Mouse (Mus musculus): Measurements from ENCODE around the gene Klf9. TPM values are rescaled to one million over a fixed set of nuclear protein-coding genes. Genes with fewer than 3 reads are reported as not detected.

Klf9 gene
- polyA plus RNA-seq, 1 experiment from 2014 or later, result 2.6 TPM

DNA sequence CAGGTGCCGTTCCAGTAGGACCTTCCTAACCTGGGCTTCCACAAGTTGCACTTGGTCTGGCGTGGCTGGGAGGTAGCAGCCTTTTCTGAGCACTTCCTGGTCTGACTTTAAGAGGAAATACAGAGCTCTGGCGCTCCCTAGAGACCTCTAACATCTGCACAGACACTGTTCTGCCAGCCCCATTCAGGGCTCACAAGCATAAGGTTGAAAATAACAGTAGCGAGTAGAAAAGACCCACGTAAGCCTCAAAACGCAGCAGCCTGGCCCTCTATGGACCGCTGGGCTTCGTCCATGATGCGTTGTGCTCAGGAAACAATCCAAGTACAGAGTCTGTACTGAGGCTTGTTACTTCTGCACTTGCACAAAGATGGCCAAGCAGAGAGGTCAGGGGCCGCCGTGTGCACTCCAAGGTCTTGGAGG, 10.6 kb downstream of the Klf9 start:
- H3K4me3 ChIP-seq, result no peak overlapping the region
- H3K9me3 ChIP-seq, result no peaks in the 10 kb centered on the region
- 0 out of 2 replicates have a peak, but pooled peaks cover 2% of the 10 kb centered on the region for H3K27me3 ChIP-seq
- 0 out of 2 replicates have a peak overlapping the region, but pooled peaks have one; percentile 5 for H3K4me2 ChIP-seq (replicated peaks)
- no peak for ATAC-seq (ENCODE audit: insufficient number of reproducible peaks, insufficient read depth, low FRiP score, low TSS enrichment)
- no peak overlapping the region for H3K9ac ChIP-seq
- no peaks in the 10 kb centered on the region for H3K36me3 ChIP-seq
- H3K27ac ChIP-seq, result no peak overlapping the region
- H3K4me1 ChIP-seq, result 0 out of 2 replicates have a peak, but pooled peaks cover 5% of the 10 kb centered on the region
- 23% methylated on average over 11 of the region's 11 CpGs for WGBS

DNA sequence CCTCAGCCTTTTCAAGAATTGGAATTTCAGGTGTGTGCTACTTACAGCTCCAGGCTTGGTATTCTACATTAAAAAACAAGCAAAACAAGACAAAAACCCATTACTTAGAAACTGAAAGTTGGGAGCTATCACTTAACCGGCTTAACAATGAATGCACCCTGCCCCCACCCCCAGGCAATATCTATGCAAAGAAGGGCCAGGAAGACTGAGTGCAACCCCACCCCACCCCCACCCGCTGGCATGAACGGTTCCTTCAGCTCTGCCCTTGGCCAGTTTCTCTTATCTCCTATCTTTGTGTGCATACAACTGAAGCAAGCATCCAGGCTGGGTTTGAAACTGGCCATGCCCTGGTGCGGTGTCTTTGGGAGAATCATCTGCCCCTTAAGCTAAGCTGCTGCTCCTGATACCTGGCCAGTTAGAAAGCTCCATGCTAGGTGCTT, 11.2 kb downstream of the Klf9 start:
- no peak overlapping the region for H3K4me3 ChIP-seq
- no peaks in the 10 kb centered on the region for H3K36me3 ChIP-seq
- 0 out of 2 replicates have a peak, but pooled peaks cover 5% of the 10 kb centered on the region for H3K4me1 ChIP-seq
- WGBS, result 22% methylated on average over 4 of the region's 4 CpGs
- H3K27ac ChIP-seq, result no peak overlapping the region
- ATAC-seq (ENCODE audit: insufficient number of reproducible peaks, insufficient read depth, low FRiP score, low TSS enrichment), result no peak
- H3K9ac ChIP-seq, result no peak overlapping the region
- H3K4me2 ChIP-seq (replicated peaks), result no peak overlapping the region
- no peaks in the 10 kb centered on the region for H3K9me3 ChIP-seq
- H3K27me3 ChIP-seq, result 0 out of 2 replicates have a peak, but pooled peaks cover 2% of the 10 kb centered on the region

DNA sequence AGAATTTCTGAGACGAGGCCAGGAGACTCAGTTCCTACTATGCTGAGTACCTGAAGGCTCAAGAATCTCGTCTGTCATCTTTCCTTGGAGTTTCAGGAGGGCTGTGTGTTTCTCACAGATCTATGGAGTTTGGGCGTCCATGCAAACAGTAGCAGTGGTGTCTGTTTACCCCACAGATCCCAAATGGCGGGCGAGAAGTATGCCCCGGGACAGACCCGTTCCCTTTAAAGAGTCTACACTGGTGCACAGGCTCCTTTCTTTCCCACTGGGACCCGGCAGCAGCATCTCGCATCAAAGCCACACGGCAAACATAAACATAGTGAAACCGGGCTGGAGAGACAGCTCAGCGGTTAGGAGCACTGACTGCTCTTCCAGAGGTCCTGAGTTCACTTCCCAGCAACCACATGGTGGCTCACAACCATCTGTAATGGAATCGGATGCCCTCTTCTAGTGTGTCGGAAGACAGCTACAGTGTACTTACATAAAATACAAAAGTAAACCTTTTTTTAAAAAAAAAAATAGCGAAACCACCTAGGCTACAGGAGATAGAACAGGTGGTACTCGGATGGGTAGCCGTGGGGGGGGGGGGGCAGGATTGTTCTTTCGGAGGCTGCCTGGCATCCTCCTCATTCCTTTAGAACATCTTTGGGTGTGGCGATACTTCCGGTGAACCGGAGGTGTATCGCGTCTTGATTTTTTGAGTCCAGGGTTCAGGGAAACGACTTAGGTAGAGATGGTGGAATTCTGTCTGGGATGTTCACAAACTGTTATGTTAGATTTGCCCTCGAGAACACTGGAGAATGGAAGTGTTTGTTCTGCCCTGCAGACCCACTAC, 12.0 kb downstream of the Klf9 start:
- H3K27me3 ChIP-seq, result 0 out of 2 replicates have a peak, but pooled peaks cover 2% of the 10 kb centered on the region
- no peak overlapping the region for H3K27ac ChIP-seq
- H3K9me3 ChIP-seq, result no peaks in the 10 kb centered on the region
- WGBS, result 60% methylated on average over 25 of the region's 25 CpGs
- H3K4me3 ChIP-seq, result no peak overlapping the region
- H3K36me3 ChIP-seq, result no peaks in the 10 kb centered on the region
- 0 out of 2 replicates have a peak, but pooled peaks cover 5% of the 10 kb centered on the region for H3K4me1 ChIP-seq
- no peak for ATAC-seq (ENCODE audit: insufficient number of reproducible peaks, insufficient read depth, low FRiP score, low TSS enrichment)
- no peak overlapping the region for H3K9ac ChIP-seq
- no peak overlapping the region for H3K4me2 ChIP-seq (replicated peaks)

DNA sequence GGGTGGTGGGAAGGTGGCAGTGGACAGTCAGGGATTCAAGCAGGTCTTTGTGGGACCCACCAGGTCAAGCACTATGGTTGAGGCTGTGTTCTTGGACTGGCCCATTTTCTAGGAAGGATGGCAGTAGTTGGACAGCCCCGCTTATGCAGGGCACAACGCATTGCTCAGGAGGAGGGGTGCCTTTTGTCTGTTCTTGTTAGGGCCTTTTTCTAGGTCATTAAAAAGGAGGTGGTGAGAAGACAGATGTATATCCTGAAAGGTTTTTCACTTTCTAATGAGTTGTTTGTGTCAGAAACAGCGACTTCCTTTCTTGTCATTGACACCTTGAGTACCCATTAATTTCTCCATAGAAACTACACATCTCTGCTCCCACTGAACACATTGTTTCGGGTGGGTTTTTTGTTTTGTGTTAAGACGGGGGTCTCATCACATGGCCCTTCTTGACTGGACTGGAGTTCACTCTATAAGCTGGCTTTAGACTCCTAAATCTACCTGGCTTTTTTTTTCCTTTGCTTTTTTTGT, 12.6 kb downstream of the Klf9 start:
- H3K9me3 ChIP-seq, result no peaks in the 10 kb centered on the region
- no peak overlapping the region for H3K9ac ChIP-seq
- no peak overlapping the region for H3K27ac ChIP-seq
- 0 out of 2 replicates have a peak, but pooled peaks cover 2% of the 10 kb centered on the region for H3K27me3 ChIP-seq
- H3K36me3 ChIP-seq, result no peaks in the 10 kb centered on the region
- WGBS, result 90% methylated on average over 5 of the region's 5 CpGs
- no peak overlapping the region for H3K4me3 ChIP-seq
- no peak for ATAC-seq (ENCODE audit: insufficient number of reproducible peaks, insufficient read depth, low FRiP score, low TSS enrichment)
- 0 out of 2 replicates have a peak, but pooled peaks cover 5% of the 10 kb centered on the region for H3K4me1 ChIP-seq
- H3K4me2 ChIP-seq (replicated peaks), result no peak overlapping the region

DNA sequence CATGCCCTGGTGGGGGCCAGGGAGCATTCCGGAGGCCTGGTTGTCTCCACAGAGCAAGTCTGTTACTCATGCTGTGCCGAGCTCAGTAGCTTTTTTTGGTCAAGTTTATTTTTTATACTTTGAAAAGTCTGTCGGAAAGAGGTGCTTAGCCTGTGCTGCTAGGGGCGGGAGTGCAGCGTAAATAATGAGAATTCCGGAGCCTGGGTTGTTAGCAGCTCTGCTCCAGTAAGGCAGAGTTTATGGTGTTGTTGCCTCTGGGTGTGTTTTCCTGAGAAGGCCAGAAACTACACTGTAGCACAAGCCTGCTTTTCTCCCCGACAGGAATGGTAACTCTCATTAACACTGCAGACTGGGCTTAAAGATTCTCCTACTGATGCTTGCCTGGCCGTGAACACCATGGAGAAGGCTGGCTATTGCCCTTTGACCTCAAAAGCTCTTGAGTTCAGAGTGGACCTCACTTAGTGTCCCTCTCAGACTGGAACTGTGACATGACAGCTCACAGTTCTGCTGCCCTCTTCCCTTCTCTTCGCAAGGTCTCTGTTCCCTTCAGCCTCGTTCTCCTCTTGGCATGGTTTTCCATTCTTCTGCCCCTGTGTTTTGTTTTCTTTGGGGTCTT, 18.9 kb downstream of the Klf9 start:
- Histone ChIP-seq H3K36me3 (no peaks in the 10 kb centered on the region), H3K9me3 (no peaks in the 10 kb centered on the region), H3K4me2 (replicated peaks) (no peak overlapping the region), H3K4me3 (no peak overlapping the region), H3K4me1 (0 out of 2 replicates have a peak, but pooled peaks cover 8% of the 10 kb centered on the region), H3K9ac (no peak overlapping the region), H3K27ac (no peak overlapping the region), H3K27me3 (no peaks in the 10 kb centered on the region)
- no peak for ATAC-seq (ENCODE audit: insufficient number of reproducible peaks, insufficient read depth, low FRiP score, low TSS enrichment)
- 61% methylated on average over 10 of the region's 10 CpGs for WGBS

DNA sequence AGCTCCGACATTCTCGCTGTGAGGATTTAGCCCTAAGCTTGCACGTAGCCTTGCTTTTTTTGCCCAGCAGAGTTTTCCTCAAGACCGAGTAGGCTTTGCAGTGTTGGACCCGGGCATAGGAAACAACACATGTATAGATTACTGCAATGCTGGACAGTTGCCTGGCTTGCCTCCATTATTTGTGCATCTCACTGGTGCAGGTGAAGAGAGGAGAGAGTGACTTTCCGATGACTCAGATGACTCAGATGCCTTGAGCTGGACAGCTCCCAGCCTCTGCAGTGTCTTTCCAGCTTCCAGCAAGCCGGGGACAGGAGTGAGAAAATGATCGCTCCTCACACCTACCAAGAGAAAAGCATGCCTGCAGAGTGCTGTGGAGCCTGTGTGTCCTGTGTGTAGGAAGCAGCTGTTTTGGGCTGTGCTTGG, 21.4 kb downstream of the Klf9 start:
- WGBS, result 20% methylated on average over 8 of the region's 8 CpGs
- Histone ChIP-seq H3K4me3 (no peak overlapping the region), H3K4me2 (replicated peaks) (no peak overlapping the region), H3K36me3 (no peaks in the 10 kb centered on the region), H3K27me3 (no peaks in the 10 kb centered on the region), H3K4me1 (0 out of 2 replicates have a peak, but pooled peaks cover 8% of the 10 kb centered on the region), H3K9me3 (no peaks in the 10 kb centered on the region), H3K27ac (no peak overlapping the region), H3K9ac (no peak overlapping the region)
- ATAC-seq (ENCODE audit: insufficient number of reproducible peaks, insufficient read depth, low FRiP score, low TSS enrichment), result no peak; the same call in 1 of the 2 replicates

DNA sequence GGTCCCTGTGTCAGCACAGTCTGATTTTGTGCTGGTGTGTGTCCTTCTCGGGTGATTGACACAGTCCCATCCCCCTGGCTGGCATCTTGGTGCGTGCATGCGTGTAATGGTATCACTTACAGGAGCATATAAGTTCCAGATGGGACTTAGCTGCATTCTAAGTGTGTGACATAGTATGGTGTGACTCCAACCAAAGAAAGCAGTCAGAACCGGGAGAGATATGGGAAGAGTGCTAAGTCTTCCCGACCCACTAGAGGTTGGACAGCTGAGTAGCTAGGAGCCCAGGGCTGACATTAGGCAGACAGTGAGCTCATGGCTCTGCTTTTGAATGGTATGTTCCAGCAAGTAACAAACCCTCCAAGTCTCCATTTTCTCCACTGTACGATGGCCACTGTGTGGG, 21.9 kb downstream of the Klf9 start:
- H3K9ac ChIP-seq, result no peak overlapping the region
- no peak overlapping the region for H3K4me3 ChIP-seq
- H3K9me3 ChIP-seq, result no peaks in the 10 kb centered on the region
- H3K4me1 ChIP-seq, result 0 out of 2 replicates have a peak, but pooled peaks cover 8% of the 10 kb centered on the region
- no peaks in the 10 kb centered on the region for H3K36me3 ChIP-seq
- H3K4me2 ChIP-seq (replicated peaks), result no peak overlapping the region
- no peak overlapping the region for H3K27ac ChIP-seq
- peak; percentile 72; the same call in 1 of the 2 replicates for ATAC-seq (ENCODE audit: insufficient number of reproducible peaks, insufficient read depth, low FRiP score, low TSS enrichment)
- H3K27me3 ChIP-seq, result no peaks in the 10 kb centered on the region
- WGBS, result 46% methylated on average over 6 of the region's 6 CpGs

DNA sequence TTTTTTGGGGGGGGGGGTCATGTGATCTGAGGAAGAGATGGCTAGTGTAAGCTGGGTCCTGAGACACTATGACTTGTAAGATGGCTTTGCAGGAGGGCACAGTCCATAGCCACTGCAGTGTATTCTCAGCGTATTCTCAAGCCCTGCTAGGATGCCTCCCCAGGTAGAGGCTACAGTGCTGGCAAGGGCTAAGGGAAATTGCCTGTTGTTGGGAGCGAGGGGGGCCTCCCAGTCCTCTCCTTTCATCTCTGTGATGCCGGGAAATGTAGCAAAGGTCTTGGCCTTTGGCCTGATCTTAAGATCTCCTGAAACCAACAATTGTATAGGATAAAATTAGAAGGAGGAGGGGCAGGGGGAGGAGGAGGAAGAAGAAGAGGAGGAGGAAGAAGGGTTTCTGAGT, 22.3 kb downstream of the Klf9 start:
- no peaks in the 10 kb centered on the region for H3K27me3 ChIP-seq
- ATAC-seq (ENCODE audit: insufficient number of reproducible peaks, insufficient read depth, low FRiP score, low TSS enrichment), result no peak
- H3K4me3 ChIP-seq, result no peak overlapping the region
- no peak overlapping the region for H3K9ac ChIP-seq
- H3K4me1 ChIP-seq, result 0 out of 2 replicates have a peak, but pooled peaks cover 8% of the 10 kb centered on the region
- 43% methylated on average over 3 of the region's 3 CpGs for WGBS
- no peaks in the 10 kb centered on the region for H3K9me3 ChIP-seq
- no peak overlapping the region for H3K27ac ChIP-seq
- no peak overlapping the region for H3K4me2 ChIP-seq (replicated peaks)
- no peaks in the 10 kb centered on the region for H3K36me3 ChIP-seq

DNA sequence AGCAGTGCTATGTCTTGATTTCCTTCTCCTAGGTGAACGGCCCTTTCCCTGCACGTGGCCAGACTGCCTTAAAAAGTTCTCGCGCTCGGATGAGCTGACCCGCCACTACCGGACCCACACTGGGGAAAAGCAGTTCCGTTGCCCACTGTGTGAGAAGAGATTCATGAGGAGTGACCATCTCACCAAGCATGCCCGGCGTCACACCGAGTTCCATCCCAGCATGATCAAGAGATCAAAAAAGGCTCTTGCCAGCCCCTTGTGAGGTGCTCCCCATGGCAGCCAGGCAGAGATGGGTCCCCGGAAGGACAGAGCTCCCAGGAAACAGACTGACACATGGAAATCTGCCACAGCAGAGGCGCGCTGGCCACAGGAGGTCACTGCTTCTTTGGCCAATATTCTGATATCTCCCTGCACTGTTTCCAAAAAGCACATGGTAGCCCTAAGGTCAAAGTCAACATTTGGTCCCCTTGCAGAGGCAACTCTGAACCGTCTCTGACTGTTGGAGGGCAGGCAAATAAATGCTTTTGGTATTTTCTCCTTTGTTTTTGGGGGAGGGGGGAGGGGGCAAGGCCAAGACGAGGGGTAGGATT, 23.7 kb downstream of the Klf9 start:
- no peak for ATAC-seq (ENCODE audit: insufficient number of reproducible peaks, insufficient read depth, low FRiP score, low TSS enrichment)
- 88% methylated on average over 16 of the region's 16 CpGs for WGBS
- Histone ChIP-seq H3K9ac (no peak overlapping the region), H3K4me1 (0 out of 2 replicates have a peak, but pooled peaks cover 8% of the 10 kb centered on the region), H3K9me3 (no peaks in the 10 kb centered on the region), H3K27me3 (no peaks in the 10 kb centered on the region), H3K4me2 (replicated peaks) (no peak overlapping the region), H3K27ac (no peak overlapping the region), H3K4me3 (no peak overlapping the region), H3K36me3 (no peaks in the 10 kb centered on the region)

DNA sequence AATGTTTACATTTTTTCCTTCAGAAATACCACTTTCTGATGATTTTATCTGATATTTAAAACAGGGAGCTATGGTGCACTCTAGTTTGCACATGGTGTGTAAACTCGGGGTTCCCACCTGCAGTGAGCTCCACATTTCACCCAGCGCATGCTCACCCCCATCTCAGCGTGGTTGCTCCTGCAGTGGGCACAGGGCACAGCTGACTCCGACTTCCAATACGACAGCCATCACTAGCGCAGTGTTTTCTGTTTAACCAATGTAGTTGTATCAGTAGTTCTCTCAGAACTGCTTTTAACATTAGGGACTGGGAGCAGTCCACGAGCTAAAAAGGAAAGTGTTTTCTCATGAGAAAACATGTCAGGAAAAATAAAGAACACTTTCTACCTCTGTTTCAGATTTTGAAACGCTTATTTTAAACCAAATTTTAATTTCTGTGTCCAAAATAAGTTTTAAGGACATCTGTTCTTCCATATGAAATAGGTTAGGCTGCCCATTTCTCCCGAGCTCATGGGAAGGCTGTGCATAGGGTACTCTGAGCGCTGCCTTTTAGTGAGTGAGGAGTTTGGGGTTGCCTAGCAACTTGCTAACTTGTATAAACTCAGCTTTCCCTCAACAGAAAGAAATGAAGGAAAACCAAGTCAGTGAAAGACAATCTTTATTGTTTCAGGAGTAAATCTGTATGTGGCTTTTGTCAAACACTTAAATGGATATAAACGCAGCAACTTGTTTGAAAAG, 25.7 kb downstream of the Klf9 start:
- H3K4me1 ChIP-seq, result 0 out of 2 replicates have a peak, but pooled peaks cover 8% of the 10 kb centered on the region
- H3K4me2 ChIP-seq (replicated peaks), result no peak overlapping the region
- no peak for ATAC-seq (ENCODE audit: insufficient number of reproducible peaks, insufficient read depth, low FRiP score, low TSS enrichment)
- H3K27ac ChIP-seq, result no peak overlapping the region
- H3K9me3 ChIP-seq, result 0 out of 2 replicates have a peak, but pooled peaks cover 2% of the 10 kb centered on the region
- H3K27me3 ChIP-seq, result no peaks in the 10 kb centered on the region
- no peak overlapping the region for H3K9ac ChIP-seq
- WGBS, result 66% methylated on average over 11 of the region's 11 CpGs
- no peak overlapping the region for H3K4me3 ChIP-seq
- H3K36me3 ChIP-seq, result no peaks in the 10 kb centered on the region
